Mouse (Mus musculus) heart, postnatal 10 days (tissue): ENCODE results near the gene Prdm8. TPM values are rescaled to one million over a fixed set of nuclear protein-coding genes. Genes with fewer than 3 reads are reported as not detected.

Experiments
- total RNA-seq, 2 experiments: library from RNA; stranded (reverse); gene quantifications; 2 replicates each; pipeline ENCODE4 v1.2.3; 2021

The Prdm8 gene
- total RNA-seq, 2 experiments from 2014 or later: 0.29 to 0.45 TPM

Other genes starting within 250 kb of the Prdm8 start
- gene Antxr2, start 136.2 kb upstream of the Prdm8 start, total RNA-seq: 100 to 1,000 TPM in 1 of 2 experiments, 10 to 100 TPM in 1; 86.3 to 114 TPM
- gene Fgf5, start 87.0 kb downstream of the Prdm8 start, total RNA-seq: not detected
- not detected for gene Cfap299, start 162.1 kb downstream of the Prdm8 start, total RNA-seq